Mouse (Mus musculus) myocyte (in vitro differentiated cells): ENCODE measurements around the gene Fbxo21. TPM values are rescaled to one million over a fixed set of nuclear protein-coding genes. Genes with fewer than 3 reads are reported as not detected.

Experiments
- H3K27me3 ChIP-seq: one replicate; pipeline ENCODE4 v1.6.1; 2011; ENCODE audit not compliant: control insufficient read depth, insufficient read depth, insufficient read length
- H3K36me3 ChIP-seq: one replicate; pipeline ENCODE4 v1.6.1; 2011; ENCODE audit not compliant: control insufficient read depth, insufficient read depth
- H3K4me2 ChIP-seq: one replicate; pipeline ENCODE4 v1.6.1; 2011; ENCODE audit warnings: low read depth, control low read depth
- H3K4me3 ChIP-seq: one replicate; pipeline ENCODE4 v1.5.1; 2011; ENCODE audit warnings: mild to moderate bottlenecking, control low read depth, moderate library complexity
- H3K79me2 ChIP-seq: one replicate; pipeline ENCODE4 v1.6.1; 2011; ENCODE audit not compliant: control insufficient read depth, insufficient read depth
- H3ac ChIP-seq: one replicate; pipeline ENCODE4 v1.6.1; 2011; ENCODE audit not compliant: control insufficient read depth, insufficient read length
- CEBPB ChIP-seq: IDR thresholded peaks from 2 replicates; pipeline ENCODE4 v1.6.1; 2011; ENCODE audit warnings: mild to moderate bottlenecking, moderate library complexity; ENCODE audit not compliant: poor library complexity, insufficient read depth, severe bottlenecking
- E2F4 ChIP-seq: IDR thresholded peaks from one replicate; pipeline ENCODE4 v1.6.1; 2011; ENCODE audit warnings: mild to moderate bottlenecking, control low read depth, moderate library complexity; ENCODE audit not compliant: insufficient read depth
- MAX ChIP-seq: IDR thresholded peaks from one replicate; pipeline ENCODE4 v1.6.1; 2011; ENCODE audit warnings: low read depth, mild to moderate bottlenecking, control low read depth
- MYOD1 ChIP-seq, 3 experiments: IDR thresholded peaks; one replicate each; pipeline ENCODE4 v1.6.1; 2011; ENCODE audit warnings: control low read depth in 2 of 3, low read depth in 2 of 3, mild to moderate bottlenecking in 2 of 3, moderate library complexity in 1 of 3; ENCODE audit not compliant: insufficient read length in 2 of 3, control insufficient read depth in 1 of 3
- MYOG ChIP-seq, 3 experiments: IDR thresholded peaks; one replicate each; pipeline ENCODE4 v1.6.1; 2011; ENCODE audit warnings: control low read depth in 2 of 3, low read depth in 2 of 3, mild to moderate bottlenecking in 2 of 3; ENCODE audit not compliant: insufficient read length in 2 of 3, control insufficient read depth in 1 of 3, insufficient read depth in 1 of 3
- POLR2A ChIP-seq: IDR thresholded peaks from one replicate; pipeline ENCODE4 v1.6.1; 2011; ENCODE audit warnings: low read depth, mild to moderate bottlenecking, control low read depth, moderate library complexity; ENCODE audit not compliant: insufficient read length
- POLR2AphosphoS2 ChIP-seq: IDR thresholded peaks from one replicate; pipeline ENCODE4 v1.6.1; 2011; ENCODE audit warnings: low read depth, control low read depth; ENCODE audit not compliant: insufficient read length
- REST ChIP-seq: IDR thresholded peaks from one replicate; pipeline ENCODE4 v1.6.1; 2011; ENCODE audit warnings: mild to moderate bottlenecking, control low read depth, moderate library complexity; ENCODE audit not compliant: insufficient read depth, insufficient read length
- SRF ChIP-seq: IDR thresholded peaks from one replicate; pipeline ENCODE4 v1.6.1; 2011; ENCODE audit warnings: low read depth; ENCODE audit not compliant: control insufficient read depth, insufficient read length
- TCF12 ChIP-seq: IDR thresholded peaks from one replicate; pipeline ENCODE4 v1.6.1; 2011; ENCODE audit warnings: mild to moderate bottlenecking, control low read depth; ENCODE audit not compliant: poor library complexity, insufficient read depth, severe bottlenecking
- TCF3 ChIP-seq: IDR thresholded peaks from one replicate; pipeline ENCODE4 v1.6.1; 2011; ENCODE audit warnings: low read depth, control low read depth; ENCODE audit not compliant: insufficient read length
- USF1 ChIP-seq: IDR thresholded peaks from one replicate; pipeline ENCODE4 v1.6.1; 2011; ENCODE audit warnings: low read depth, mild to moderate bottlenecking, control low read depth, moderate library complexity
- polyA plus RNA-seq: library from polyadenylated mRNA; unstranded; fragments of >200 nt; fragmentation: generic; extraction: Trizol; gene quantifications from one replicate; pipeline ENCODE4 v1.2.1, GENCODE M21; 2012; ENCODE audit warnings: missing spikeins

The Fbxo21 gene
- polyA plus RNA-seq, 1 experiment, result 9.9 TPM

DNA sequence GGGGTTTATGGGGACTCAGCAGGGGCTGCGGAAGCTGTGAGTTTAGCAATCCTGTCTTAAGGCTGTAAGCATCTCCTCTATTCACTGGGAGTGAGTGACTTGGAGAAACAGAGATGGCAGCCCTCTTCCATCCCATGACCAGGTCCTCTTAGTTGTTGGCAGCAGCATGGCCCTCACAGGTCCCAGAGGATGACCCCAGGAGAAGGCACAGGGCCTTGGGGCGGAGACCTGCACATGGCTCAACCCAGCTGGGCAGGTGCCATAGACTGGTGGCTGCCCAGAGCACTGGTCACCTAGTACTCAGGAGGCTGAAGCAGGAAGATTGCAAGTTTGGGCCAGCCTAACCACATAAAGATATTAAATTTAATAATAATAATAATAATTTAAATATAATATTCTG, 39.1 kb downstream of the Fbxo21 start:
- Histone ChIP-seq H3K27me3 (peaks cover 39% of the 10 kb centered on the region), H3K4me2 (no peak overlapping the region), H3ac (no peak overlapping the region), H3K4me3 (no peak overlapping the region), H3K79me2 (no peaks in the 10 kb centered on the region), H3K36me3 (no peaks in the 10 kb centered on the region)
- no peak for TF ChIP-seq TCF12
- no peak for TF ChIP-seq MYOD1 (IDR thresholded peaks at IDR 0.05; ENCODE audit: control insufficient read depth in 1 of 3, insufficient read length in 2 of 3, low read depth in 2 of 3)

DNA sequence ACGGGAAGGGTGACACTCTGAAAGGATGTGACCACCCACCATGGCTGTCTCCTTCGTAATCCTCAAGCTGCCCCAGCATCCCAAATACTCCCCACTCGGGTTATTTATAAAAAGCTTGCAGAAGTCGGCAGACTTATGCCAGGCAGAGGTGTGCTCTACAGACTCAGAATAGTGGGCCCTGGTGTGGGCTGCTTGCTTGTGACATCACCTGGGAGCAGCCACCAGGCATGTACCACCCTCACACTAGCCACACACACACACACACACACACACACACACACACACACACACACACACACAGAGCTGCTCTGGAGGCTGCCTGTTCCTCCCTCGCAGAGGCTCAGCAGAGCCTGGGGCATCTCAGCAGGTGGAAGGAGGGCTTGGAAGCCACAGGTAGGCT, 41.0 kb downstream of the Fbxo21 start:
- no peak for TF ChIP-seq SRF
- no peak for TF ChIP-seq USF1
- TF ChIP-seq TCF3, result no peak
- TF ChIP-seq MYOD1 (IDR thresholded peaks at IDR 0.05; ENCODE audit: control insufficient read depth in 1 of 3, insufficient read length in 2 of 3, low read depth in 2 of 3), result no peak
- TF ChIP-seq MYOG (IDR thresholded peaks at IDR 0.05; ENCODE audit: control insufficient read depth in 1 of 3, insufficient read depth in 1 of 3, insufficient read length in 2 of 3, low read depth in 2 of 3), result no peak
- no peak for TF ChIP-seq TCF12
- TF ChIP-seq POLR2A, result no peak
- no peak for TF ChIP-seq CEBPB
- TF ChIP-seq POLR2AphosphoS2, result no peak
- Histone ChIP-seq H3ac (no peak overlapping the region), H3K4me3 (no peak overlapping the region), H3K79me2 (no peaks in the 10 kb centered on the region), H3K4me2 (no peak overlapping the region), H3K36me3 (no peaks in the 10 kb centered on the region), H3K27me3 (peaks cover 39% of the 10 kb centered on the region)

DNA sequence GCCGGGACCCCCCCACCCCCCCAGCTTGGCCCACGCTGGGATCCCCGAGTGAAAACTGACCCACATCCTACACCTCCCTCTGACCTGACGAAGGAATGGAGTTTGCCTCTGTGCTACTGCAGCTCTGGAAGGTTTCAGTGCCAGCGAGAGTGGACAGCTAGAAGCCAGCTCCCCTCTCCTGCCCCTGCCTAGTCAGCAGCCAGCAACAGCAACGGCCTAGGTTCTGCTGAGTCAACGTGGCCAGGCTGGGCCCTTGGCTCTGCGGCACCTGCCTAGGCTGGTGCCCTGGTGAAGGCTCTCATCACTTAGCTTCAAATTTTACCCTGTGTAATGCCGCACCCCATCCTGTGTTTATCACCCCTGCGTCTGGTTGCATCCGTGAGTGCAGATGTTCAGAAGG, 43.4 kb downstream of the Fbxo21 start:
- H3K27me3 ChIP-seq, result peaks cover 46% of the 10 kb centered on the region
- TF ChIP-seq MYOG (IDR thresholded peaks at IDR 0.05; ENCODE audit: control insufficient read depth in 1 of 3, insufficient read depth in 1 of 3, insufficient read length in 2 of 3, low read depth in 2 of 3), result no peak
- TF ChIP-seq POLR2AphosphoS2, result no peak
- H3ac ChIP-seq, result no peak overlapping the region
- H3K36me3 ChIP-seq, result no peaks in the 10 kb centered on the region
- no peaks in the 10 kb centered on the region for H3K79me2 ChIP-seq
- H3K4me3 ChIP-seq, result no peak overlapping the region
- no peak overlapping the region for H3K4me2 ChIP-seq

DNA sequence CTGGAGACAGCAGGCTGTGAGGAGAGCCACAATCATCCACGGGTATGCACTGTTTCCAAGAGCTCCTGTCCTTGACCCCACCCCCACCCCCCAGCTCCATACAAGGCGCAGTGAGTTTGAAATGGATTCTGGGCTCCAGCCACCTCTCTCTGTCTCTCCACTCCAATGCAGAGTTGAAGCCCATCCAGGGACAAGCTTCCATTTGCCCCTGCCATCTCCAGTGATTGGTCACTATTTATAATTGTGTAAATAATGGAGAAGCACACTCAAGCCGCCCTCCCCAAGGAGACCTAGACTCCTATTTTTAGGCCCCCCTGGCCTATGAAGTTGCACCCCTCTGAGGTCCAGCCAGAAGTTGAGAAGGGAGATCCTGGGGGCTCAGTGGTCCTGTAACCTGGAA, 46.5 kb downstream of the Fbxo21 start:
- Histone ChIP-seq H3K4me3 (no peak overlapping the region), H3K4me2 (no peak overlapping the region), H3ac (no peak overlapping the region), H3K79me2 (no peaks in the 10 kb centered on the region), H3K27me3 (peaks cover 60% of the 10 kb centered on the region), H3K36me3 (no peaks in the 10 kb centered on the region)
- TF ChIP-seq MYOD1 (IDR thresholded peaks at IDR 0.05; ENCODE audit: control insufficient read depth in 1 of 3, insufficient read length in 2 of 3, low read depth in 2 of 3) (no peak), MYOG (IDR thresholded peaks at IDR 0.05; ENCODE audit: control insufficient read depth in 1 of 3, insufficient read depth in 1 of 3, insufficient read length in 2 of 3, low read depth in 2 of 3) (no peak), MAX (no peak), CEBPB (no peak), POLR2A (no peak), SRF (no peak), USF1 (no peak), E2F4 (no peak), REST (no peak), TCF12 (no peak), TCF3 (no peak), POLR2AphosphoS2 (no peak)

DNA sequence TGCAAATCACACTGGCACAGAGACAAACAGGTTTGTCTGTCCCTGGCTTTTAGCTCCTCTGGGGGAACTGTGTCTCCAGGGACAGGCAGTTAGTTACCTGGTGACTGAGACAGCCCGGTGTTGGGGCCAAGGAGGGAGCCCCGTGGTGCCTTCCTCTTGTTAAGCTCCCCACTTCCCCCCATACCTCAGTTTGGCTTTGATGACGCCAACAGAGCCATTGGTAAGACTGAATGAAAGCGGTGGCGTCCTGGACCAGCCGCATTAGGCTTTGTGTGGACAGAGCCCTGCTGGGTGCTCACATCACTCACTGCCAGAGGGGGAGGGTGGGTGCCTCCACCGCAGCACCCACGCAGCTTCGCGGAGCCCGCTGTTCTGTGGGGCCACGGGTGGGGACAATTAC, 49.4 kb downstream of the Fbxo21 start:
- no peak for TF ChIP-seq CEBPB
- no peak for TF ChIP-seq POLR2AphosphoS2
- no peak for TF ChIP-seq SRF
- TF ChIP-seq POLR2A, result no peak
- no peak for TF ChIP-seq TCF3
- no peak for TF ChIP-seq REST
- TF ChIP-seq E2F4, result no peak
- TF ChIP-seq MAX, result no peak
- no peak for TF ChIP-seq TCF12
- no peak for TF ChIP-seq USF1
- TF ChIP-seq MYOD1 (IDR thresholded peaks at IDR 0.05; ENCODE audit: control insufficient read depth in 1 of 3, insufficient read length in 2 of 3, low read depth in 2 of 3), result no peak
- no peak for TF ChIP-seq MYOG (IDR thresholded peaks at IDR 0.05; ENCODE audit: control insufficient read depth in 1 of 3, insufficient read depth in 1 of 3, insufficient read length in 2 of 3, low read depth in 2 of 3)
- Histone ChIP-seq H3K36me3 (no peaks in the 10 kb centered on the region), H3ac (no peak overlapping the region), H3K27me3 (peaks cover 48% of the 10 kb centered on the region), H3K79me2 (no peaks in the 10 kb centered on the region), H3K4me2 (no peak overlapping the region), H3K4me3 (no peak overlapping the region)
